Mouse (Mus musculus): ENCODE measurements at regions not wholly inside any gene's neighbourhood (a gene's known extent, or its start where the extent isn't known, plus 50 kb on each side); places are given as distances from the start of the nearest gene placed in this dataset.
A peak's percentile ranks its signal among the peaks of the same experiment; 100 is the strongest.

DNA sequence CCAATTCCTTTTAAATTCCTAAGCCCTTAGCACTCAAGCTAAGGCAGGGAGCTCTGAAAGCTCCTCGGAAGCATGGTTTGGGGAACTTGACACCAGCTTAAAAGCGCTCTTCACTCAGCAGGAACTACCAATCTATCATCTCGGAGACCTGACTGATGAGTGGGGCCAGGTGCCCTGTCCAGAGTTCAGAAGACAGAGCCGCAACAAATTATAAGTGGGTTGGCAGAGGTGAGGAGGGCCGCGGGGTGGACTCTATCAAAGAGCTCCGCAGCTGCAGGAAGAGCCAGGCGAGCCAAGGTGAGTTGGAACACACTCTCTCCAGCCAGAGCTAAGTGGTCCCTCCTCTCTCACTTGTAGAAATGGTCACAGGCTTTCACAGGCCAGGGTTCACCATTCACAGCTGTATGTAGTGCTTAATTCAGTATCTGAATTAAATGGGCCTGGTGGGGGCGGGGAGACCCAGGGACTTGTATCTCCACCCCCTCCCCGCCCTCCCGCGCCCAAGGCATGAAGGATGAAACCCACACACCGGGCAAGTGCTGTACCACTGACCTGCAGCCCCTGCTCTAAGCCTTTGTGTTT lies 180.8 kb downstream of the Stim2 start:
- DNase-seq (ENCODE audit: low read depth), result no peak

DNA sequence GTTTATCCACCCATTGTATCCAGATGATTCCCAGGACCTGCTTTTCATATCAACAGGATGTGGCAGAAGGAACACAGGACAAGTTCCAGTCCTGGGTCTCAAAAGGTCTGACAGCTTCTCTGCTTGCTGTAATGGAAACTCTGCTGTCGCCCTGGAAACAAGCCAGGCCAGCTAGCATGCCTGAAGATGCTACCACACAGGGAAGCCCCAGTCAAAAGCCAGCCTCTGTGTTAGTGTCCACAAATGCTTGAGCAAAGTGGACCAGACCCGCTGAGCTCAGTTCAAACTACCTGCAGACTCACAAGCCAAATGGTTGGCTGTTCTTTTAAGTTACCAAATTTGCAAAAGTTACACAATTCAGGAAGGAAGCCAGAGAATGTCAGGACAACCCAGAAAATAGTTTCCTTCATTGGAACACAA lies 181.9 kb downstream of the Stim2 start:
- DNase-seq (ENCODE audit: low read depth), result peak; percentile 48

DNA sequence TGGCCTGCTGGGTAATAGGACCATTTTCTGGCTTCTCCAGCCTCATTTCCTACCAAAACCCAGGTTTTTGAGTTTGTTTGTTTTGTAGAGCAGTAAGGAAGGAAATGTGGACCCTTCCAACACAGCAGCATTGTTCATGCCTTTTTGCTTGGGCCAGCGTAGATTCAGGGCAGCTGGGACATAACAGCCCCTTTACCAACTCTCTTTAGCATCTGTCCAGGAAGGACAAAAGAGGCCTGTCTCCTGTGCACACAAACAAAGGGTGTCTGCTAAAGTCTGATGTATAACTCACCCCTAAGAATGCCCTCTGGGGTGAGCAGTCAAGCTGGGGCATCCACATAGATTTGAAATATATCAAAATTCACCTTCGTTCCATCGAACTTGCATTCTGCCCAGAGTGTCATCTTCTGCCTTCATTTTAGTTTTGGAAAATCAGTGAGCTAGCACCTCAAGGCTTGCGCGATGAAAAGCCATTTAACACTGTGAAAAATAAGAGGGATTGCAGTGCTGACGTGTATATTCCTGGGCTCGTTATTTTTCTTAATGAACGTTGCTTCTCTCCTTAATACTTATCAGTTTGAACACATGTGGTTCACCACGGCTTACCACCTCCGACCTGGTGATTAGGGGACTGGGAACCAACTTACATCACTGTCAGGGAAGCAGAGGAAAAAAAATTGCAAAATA lies 182.5 kb downstream of the Stim2 start:
- DNase-seq (ENCODE audit: low read depth), result no peak

DNA sequence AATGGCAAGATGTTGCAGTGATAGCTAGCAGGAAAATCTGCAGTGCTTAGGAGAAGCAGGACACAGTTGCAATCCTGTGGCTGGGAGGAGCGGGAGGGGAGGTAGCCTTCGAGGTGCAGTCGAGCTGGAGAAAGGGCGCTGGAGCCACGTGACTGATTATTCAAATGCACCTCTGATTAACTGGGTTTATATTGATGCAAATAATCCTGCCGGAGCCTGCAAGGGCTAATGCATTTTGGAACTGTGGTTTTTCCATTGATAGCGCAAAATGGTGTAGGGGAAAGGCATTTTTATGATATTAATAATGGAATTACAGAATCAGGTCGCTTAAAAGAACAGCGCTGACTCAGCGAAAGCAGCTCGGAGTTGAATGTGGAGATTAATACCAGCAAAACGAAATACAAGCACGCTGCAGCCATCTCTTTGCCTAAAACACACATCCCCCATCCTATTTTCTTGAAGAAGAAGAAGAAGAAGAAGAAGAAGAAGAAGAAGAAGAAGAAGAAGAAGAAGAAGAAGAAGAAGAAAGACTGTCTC lies 183.1 kb downstream of the Stim2 start:
- DNase-seq (ENCODE audit: low read depth), result no peak

DNA sequence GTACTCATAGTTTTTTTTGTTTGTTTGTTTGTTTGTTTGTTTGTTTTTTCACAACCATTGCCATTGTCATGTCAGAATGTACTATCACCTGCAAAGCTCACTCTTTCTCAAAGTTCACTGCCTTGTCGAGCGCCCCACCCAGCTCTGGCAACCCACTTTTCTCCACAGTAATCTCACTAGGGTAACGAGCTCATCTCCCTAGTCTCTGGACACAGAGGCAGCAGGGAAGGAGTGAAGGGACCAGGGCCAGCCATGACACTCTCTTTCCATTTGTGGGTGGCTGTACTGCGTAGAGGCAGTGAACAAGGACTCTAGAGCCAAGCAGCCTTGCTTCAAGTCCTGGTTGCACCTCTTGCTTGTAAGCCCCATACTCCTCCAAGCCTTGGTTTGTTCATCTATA lies 184.5 kb downstream of the Stim2 start:
- no peak for DNase-seq (ENCODE audit: low read depth)

DNA sequence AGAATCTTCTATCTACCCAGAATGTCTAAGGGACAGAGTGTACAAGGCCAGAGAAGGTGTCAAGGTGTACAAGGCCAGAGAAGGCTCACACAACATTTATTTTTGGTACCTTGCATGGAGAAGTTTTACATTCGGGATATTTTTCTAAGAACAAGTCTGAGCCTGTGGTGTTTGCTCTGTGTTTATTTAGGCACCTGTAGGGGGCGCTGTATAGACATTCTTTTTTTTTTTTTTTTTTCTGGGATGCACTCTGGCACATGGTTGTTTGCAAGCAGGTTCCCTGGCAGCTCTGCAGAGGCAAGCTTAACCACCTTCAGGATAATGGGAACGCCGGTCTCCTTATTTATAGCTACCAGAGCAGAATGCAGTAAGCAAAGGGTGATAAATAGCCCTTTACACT lies 187.4 kb downstream of the Stim2 start:
- no peak for DNase-seq (ENCODE audit: low read depth)

DNA sequence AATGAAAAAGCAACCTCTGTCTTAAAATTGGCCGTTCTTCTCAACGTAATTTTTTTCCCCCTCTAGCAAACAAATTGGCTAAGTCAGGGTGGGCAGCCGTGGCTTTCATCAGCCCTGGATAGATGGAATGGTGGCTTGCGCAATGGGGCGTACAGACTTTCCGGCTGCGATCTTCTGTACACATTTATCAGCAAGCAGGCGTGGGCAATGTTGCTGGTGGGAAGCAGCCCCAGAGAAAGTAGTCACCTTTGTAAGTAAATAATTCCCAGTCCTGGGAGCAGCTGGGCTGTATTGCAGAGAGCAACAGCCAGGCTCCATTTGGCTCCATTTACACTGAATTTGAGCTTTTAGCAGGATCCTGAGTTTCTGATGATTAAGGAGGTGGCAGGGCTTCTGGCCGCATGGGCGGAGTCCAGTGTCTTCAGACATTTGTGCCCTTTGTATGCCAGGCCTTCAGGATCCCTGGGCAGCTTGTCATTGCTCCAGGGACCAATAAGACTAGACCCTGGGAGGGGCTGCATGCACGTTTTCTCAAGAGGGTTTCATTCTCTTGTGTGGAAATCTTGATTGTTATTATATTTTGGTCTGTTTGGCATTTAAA lies 187.9 kb downstream of the Stim2 start:
- no peak for DNase-seq (ENCODE audit: low read depth)

DNA sequence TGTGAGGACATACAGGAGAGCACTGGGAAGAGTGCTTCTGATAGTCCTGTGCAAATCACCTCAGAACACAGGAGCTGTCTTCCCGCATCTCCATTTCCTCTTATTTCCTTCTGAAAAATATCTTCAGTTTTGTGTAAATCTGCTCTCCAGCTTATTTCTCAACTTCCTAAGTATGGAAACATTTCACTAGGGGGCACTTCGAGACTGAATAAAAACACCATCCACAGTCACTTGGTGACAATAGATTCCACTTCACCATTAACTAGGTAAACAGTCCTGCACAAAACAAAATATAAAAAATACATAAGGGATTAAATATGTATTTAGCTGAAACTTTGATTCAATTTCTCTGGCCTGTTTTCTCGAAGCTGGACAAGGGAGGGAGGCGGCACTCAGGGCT lies 193.4 kb downstream of the Stim2 start:
- peak; percentile 40 for DNase-seq (ENCODE audit: low read depth)

DNA sequence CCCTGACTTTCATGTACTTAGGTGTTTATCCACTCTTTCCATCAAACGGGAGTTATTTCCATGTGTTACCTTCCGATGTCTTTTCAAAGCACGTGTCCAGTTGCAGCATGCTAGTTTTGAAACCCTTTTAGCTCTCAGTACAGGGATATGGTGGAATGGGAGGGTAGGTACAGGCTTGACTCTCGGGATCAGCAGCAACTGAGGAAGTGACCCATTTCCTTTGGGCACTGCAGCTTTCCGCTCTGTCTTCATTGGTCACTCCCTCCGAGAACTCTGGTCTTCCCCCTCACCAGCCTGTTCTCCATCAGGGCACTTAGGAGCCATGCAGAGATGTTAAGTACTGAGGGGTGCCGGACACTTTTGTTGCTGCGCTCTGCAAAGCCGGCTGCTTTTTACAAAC lies 196.5 kb downstream of the Stim2 start:
- peak; percentile 60 for DNase-seq (ENCODE audit: low read depth)

DNA sequence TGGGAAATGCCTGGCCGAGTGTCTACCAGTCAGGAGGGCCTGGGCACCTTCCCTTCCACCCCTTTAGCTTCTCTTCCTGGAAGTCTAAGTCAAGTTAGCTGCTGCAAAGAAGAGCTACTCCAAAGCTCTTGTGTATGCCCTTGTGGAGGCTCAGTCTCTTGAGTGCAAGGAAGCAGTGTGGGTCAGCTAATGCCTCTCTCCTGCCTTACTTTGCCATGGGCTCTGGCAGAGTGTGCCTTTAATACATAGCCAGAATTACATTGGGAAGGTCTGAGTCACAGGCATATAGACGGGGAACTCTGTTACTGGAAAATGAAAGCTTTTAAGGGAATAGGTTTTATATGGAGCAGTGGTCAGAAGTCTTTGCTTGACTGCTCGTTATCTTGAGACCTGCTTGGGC lies 201.7 kb downstream of the Stim2 start:
- no peak for DNase-seq (ENCODE audit: low read depth)

DNA sequence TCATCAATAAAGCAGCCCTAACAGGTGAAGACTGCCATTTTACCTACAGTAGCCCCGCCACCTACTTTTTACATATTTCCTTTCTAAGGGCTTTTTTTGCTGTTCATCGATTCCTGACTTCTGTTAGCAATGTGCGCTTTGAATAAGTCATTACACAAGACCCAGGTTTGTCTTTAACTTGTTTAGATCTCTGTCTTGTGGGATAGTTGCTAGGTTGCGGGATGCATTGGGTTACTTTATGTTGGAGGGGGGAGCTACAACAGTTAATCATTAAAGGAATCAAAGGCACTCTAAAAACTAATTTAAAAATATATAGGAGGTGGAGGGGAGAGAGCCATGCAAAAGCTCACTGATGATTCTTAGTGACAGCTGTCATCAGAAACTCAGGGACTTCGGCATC lies 202.3 kb downstream of the Stim2 start:
- no peak for DNase-seq (ENCODE audit: low read depth)

DNA sequence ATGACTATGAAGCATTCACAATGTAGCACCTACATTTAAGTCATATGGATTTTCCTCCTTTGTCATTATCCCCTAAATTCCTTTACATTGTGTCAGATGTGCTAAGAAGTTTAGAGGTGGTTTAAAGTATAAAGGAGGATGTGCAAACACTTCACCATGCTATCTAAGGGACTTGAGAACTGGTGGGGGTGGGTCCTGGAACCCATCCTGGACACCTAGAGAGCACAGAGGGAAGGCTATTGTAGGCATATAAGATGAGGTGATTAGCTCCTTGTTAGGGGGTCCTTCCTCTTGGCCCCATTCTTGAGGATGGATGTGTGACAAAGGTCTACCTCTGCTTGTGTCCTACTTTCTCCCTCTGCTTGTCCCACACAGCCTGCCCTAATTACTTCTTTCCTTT lies 213.2 kb downstream of the Stim2 start:
- DNase-seq (ENCODE audit: low read depth), result no peak

DNA sequence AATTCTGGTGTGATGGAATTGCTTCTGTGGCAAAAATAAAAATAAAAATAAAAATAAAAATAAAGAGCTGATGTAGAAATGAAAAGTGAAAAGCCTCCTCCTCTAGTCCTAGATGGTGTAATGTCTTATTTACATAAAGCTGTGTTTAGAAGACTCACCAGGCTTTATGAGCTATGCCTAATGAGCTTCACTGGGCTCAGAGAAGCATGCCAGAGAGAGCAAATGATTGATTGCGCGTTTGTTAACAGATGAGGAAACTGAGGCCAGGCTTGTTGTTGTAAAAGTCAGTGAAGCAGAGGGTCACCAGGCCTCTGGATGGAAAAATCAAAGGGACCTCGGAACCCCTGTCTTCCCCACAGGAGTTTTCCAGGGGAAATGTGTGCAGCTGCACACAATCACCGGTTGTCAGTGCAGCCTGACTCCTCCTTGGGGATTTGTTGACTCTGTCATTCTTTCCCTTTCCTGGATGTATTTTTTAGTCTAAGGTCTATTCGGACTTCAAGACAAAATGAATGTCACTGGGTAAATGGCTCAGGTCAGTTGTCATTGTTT lies 213.8 kb downstream of the Stim2 start:
- DNase-seq (ENCODE audit: low read depth), result no peak

DNA sequence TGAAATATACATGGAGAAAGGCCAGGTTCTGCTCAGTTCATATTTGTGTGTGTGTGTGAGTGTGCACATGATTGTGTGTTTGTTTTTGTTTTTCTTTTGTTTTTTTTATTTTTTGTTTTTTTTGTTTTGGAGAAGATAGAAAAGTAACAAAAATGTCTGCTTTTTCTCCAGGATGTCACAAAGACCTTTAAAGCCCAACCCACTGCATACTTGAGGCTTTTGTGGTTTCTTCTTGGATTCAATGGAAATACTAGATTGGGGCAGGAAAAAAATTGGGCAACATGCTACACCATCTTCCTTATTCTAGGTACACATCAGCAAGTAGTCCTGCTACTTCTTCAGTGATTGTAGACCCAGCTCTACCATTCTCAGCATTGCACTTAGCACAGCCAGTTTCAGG lies 226.7 kb downstream of the Stim2 start:
- peak; percentile 14 for DNase-seq (ENCODE audit: low read depth)

DNA sequence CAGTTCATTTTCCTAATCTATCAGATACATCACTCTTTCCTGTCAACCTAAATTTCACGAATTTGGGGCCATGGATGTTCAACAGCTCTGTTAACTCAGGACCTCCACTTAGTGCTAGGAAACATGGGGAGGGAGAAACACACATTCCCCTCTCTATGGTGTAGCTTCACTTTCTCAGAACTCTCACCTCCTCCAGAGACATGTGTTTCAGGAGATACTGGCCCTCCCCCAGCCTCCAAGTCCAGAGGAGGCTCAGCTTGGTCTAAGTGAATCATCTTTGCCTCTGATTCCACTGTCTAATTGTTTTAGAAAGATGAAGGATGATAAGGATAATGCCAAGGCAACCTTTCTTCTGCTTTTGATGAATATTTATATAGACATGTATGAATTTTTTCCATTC lies 236.3 kb downstream of the Stim2 start:
- no peak for DNase-seq (ENCODE audit: low read depth)

DNA sequence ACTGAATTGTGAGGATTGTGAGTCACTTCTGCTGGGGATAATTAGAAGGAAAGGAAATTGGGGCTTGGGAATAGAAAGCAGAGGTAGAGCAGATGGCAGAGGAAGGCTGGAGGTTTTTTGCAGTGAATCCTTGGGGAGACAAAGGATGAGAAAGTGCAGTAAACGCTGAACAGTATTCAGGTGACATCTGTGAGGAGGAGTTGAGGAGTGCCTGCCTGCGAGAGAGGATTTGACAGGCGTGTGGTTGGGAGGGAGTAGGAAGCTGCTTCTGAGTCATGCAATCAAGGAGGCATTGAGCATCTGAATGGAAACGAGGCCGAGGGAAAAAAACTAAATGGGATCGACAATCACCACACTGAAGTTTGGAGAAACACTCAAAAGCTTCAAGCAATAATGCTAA lies 236.9 kb downstream of the Stim2 start:
- no peak for DNase-seq (ENCODE audit: low read depth)

DNA sequence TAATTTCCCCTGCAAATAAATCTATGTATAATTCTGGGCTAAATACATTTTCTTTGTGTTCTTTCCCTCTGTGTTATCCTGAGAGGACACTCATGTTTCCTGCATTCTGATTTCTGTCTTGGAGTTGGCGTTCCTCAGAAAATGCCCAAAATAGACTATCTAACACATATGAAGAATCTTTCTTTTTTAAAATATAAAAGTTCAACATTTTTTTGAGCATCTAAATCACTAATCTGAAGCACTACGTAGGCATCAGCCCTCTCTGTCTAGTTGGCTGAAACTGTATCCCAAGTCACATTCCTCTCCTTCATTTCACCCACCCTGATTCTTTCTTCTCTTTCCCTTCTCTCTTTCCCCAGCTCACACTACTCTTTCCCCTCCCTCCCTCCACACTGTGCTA lies 238.9 kb downstream of the Stim2 start:
- DNase-seq (ENCODE audit: low read depth), result no peak

DNA sequence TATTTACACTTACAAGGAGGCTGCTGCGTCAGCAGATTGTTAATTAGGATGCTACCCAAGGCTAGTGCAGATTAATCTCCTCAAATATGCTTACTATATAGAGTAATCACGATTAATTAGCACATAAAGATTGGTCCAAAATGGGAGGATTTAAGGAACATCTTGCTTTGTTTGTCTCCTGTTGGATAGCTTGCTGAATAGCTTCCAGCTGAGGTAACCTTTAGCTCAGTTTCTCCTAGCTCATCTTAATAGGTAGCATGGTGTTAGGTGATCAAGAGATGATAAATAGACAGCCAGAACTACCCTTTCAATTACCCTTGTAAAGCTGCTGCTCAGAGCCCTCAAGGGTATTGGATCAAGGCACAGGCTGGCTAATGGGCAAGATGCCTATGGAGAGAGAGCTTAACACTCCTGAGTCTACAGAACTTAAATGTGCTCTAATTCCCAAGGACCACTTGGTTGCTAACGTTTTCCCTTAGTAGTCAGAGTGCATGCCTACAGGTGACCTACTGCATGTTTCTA lies 240.4 kb downstream of the Stim2 start:
- DNase-seq (ENCODE audit: low read depth), result no peak

DNA sequence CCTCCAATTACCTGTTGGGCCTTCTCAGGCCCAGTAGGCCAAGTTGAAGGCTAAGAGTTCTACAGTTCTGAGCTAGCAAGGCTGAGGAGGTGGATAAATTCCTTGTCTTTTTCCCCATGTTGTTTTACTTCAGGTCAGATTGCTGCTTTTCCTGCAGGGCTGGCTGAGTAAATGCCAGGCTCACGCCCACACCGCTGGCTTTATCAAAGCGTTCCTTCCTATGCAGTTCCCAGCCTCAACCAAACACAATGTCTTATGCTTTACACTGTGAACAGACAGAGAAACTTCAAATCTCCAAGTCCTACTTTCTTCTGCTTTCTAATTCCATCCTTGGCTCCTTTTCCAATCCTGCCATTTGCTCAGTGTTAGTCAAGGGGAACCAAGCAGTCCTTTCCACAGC lies 241.3 kb downstream of the Stim2 start:
- no peak for DNase-seq (ENCODE audit: low read depth)

DNA sequence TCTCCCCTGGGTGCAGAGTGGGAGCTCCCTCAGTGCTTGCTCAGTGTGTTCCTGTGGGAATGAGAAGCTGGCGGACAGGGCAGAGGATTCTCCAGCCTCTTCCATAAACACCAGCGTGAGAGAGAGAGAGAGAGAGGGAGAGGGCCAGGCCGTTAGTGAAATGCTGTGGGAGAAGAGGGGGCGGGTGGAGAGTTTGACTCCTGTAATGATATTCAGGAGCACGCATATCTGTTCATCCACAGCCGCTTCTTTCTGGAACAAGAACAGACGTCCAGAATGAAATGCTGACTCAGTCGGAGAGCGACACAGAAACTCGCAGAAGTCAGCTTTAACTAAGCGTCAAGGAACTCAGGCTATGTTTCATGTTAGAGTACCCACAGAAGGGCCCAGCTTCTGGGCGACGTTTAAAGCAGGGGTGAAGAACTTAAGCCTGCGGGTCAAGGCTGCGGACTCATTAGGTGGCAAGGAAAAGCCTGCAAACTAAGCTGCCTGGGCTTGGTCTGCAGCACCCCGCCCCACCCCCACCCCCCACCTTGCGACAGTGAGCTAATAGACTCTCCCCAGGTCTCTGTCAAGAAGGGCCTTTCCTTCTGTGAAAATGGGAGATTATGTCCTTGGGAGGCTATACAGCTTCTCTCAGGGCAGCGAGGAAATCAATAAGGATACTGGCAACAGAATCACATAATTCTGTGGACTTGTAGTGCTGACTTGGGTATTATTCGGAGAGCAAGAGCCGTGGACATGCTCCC lies 243.0 kb downstream of the Stim2 start:
- DNase-seq (ENCODE audit: low read depth), result no peak

DNA sequence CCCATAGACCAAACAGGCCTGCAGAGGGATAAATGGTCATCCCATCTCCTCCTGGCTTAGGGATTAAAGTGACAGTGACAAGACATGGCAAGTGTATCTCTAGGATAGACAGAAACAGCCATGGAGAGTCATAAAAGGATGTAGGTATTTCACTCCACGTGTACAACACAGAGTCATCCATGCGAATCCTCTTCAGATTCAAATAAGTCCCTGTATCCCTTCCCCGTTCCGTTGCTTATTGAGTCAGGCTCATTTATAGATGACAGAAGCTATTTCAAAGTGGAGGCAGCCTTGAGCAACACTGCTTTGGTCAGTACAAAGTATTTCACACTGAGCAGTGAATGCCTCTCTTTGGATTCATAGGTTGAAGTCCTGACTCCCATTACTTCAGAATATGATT lies 243.8 kb downstream of the Stim2 start:
- DNase-seq (ENCODE audit: low read depth), result no peak

DNA sequence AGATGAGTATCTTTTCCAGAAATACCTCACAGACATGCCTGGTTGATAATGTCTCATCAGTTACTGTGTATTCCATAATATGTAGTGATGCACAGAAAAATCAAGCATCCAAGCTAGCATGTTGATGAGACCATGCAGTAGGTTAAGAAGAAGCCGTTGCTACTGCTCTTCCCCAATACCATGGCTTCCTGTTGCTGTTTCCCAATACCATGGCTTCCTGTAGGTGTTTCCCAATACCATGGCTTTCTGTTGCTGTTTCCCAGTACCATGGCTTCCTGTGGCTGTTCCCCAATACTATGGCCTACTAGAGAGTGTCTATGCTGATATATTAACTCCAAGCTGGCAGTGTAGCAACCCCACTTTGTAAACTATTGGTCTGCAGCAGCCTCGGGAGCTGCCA lies 253.7 kb downstream of the Stim2 start:
- peak; percentile 69 for DNase-seq (ENCODE audit: low read depth)
